Mouse (Mus musculus): Measurements from ENCODE around the gene Olfr1. TPM values are rescaled to one million over a fixed set of nuclear protein-coding genes. Genes with fewer than 3 reads are reported as not detected.

The Olfr1 gene
- polyA plus RNA-seq (2012; rRNA removed) = not detected in 2 replicates

- H3K27ac ChIP-seq (ENCODE audit: control insufficient read depth, insufficient read depth, low read length) = no peak within 1 kb of the TSS
These were observed at the start of gene Olfr1 for GRCm38 (mm10) chr11:73399514-73399913. TSS of gene Olfr1 (minus strand) at chr11:73399614.

GRCm38 (mm10) chr11:73428377-73428776 lies 29.0 kb upstream of the Olfr1 start, which contains the start of gene Olfr378:
TSS of gene Olfr378 (minus strand) at chr11:73428477.
- Histone ChIP-seq H3K36me3 (ENCODE audit: control insufficient read depth, insufficient read depth, low read length) (no peaks in the 10 kb centered on the region), H3K27me3 (ENCODE audit: control insufficient read depth, insufficient read depth, low read length) (no peaks in the 10 kb centered on the region), H3K4me1 (replicated peaks; ENCODE audit: control insufficient read depth, insufficient read depth, low read length) (no peaks in the 10 kb centered on the region), H3K4me3 (ENCODE audit: control insufficient read depth, insufficient read depth, low read length) (no peak within 1 kb of the TSS), H3K27ac (ENCODE audit: control insufficient read depth, insufficient read depth, low read length) (no peak within 1 kb of the TSS)
- TF ChIP-seq CTCF (IDR thresholded peaks at IDR 0.05; ENCODE audit: borderline replicate concordance, control insufficient read depth, extremely low read depth, insufficient read depth, low read length, poor library complexity) (no peak), POLR2A (IDR thresholded peaks at IDR 0.05; ENCODE audit: control insufficient read depth, extremely low read depth, insufficient read depth, low read length, poor library complexity) (no peak)
- 96% methylated on average over 1 of the region's 1 CpGs for whole genome bisulfite sequencing
- no peak for DNase-seq

More at GRCm38 (mm10) chr11:73399514-73399913, at the start of gene Olfr1:
- no peaks in the 10 kb centered on the region for H3K36me3 ChIP-seq (ENCODE audit: control insufficient read depth, insufficient read depth, low read length)
- TF ChIP-seq POLR2A (IDR thresholded peaks at IDR 0.05; ENCODE audit: control insufficient read depth, extremely low read depth, insufficient read depth, low read length, poor library complexity) (no peak), CTCF (IDR thresholded peaks at IDR 0.05; ENCODE audit: borderline replicate concordance, control insufficient read depth, extremely low read depth, insufficient read depth, low read length, poor library complexity) (no peak)
- H3K4me1 ChIP-seq (replicated peaks; ENCODE audit: control insufficient read depth, insufficient read depth, low read length) = no peaks in the 10 kb centered on the region
- H3K4me3 ChIP-seq (ENCODE audit: control insufficient read depth, insufficient read depth, low read length) = no peak within 1 kb of the TSS
- H3K27me3 ChIP-seq (ENCODE audit: control insufficient read depth, insufficient read depth, low read length) = no peaks in the 10 kb centered on the region
- no peak for DNase-seq

- DNase-seq = no peak
- WGBS = 75% methylated on average over 4 of the region's 4 CpGs
- H3K4me1 ChIP-seq (replicated peaks; ENCODE audit: control insufficient read depth, insufficient read depth, low read length) = no peaks in the 10 kb centered on the region
- H3K4me3 ChIP-seq (ENCODE audit: control insufficient read depth, insufficient read depth, low read length) = no peak overlapping the region
- H3K27me3 ChIP-seq (ENCODE audit: control insufficient read depth, insufficient read depth, low read length) = no peaks in the 10 kb centered on the region
- TF ChIP-seq CTCF (IDR thresholded peaks at IDR 0.05; ENCODE audit: borderline replicate concordance, control insufficient read depth, extremely low read depth, insufficient read depth, low read length, poor library complexity) (no peak), POLR2A (IDR thresholded peaks at IDR 0.05; ENCODE audit: control insufficient read depth, extremely low read depth, insufficient read depth, low read length, poor library complexity) (no peak)
- no peaks in the 10 kb centered on the region for H3K36me3 ChIP-seq (ENCODE audit: control insufficient read depth, insufficient read depth, low read length)
- no peak overlapping the region for H3K27ac ChIP-seq (ENCODE audit: control insufficient read depth, insufficient read depth, low read length)
These were observed 4.0 kb downstream of the Olfr1 start for GRCm38 (mm10) chr11:73395374-73395773.

- H3K27ac ChIP-seq (ENCODE audit: control insufficient read depth, insufficient read depth, low read length) = no peak within 1 kb of the TSS
- 90% methylated on average over 2 of the region's 2 CpGs for WGBS
- no peaks in the 10 kb centered on the region for H3K4me1 ChIP-seq (replicated peaks; ENCODE audit: control insufficient read depth, insufficient read depth, low read length)
- H3K36me3 ChIP-seq (ENCODE audit: control insufficient read depth, insufficient read depth, low read length) = no peaks in the 10 kb centered on the region
- no peak for DNase-seq
- H3K27me3 ChIP-seq (ENCODE audit: control insufficient read depth, insufficient read depth, low read length) = no peaks in the 10 kb centered on the region
- no peak within 1 kb of the TSS for H3K4me3 ChIP-seq (ENCODE audit: control insufficient read depth, insufficient read depth, low read length)
- TF ChIP-seq CTCF (IDR thresholded peaks at IDR 0.05; ENCODE audit: borderline replicate concordance, control insufficient read depth, extremely low read depth, insufficient read depth, low read length, poor library complexity) (no peak), POLR2A (IDR thresholded peaks at IDR 0.05; ENCODE audit: control insufficient read depth, extremely low read depth, insufficient read depth, low read length, poor library complexity) (no peak)
These were observed 28.5 kb downstream of the Olfr1 start, which contains the start of gene Olfr376 for GRCm38 (mm10) chr11:73370946-73371345. TSS of gene Olfr376 (plus strand) at chr11:73371246.

- H3K36me3 ChIP-seq (ENCODE audit: control insufficient read depth, insufficient read depth, low read length) = no peaks in the 10 kb centered on the region
- no peak for TF ChIP-seq CTCF (IDR thresholded peaks at IDR 0.05; ENCODE audit: borderline replicate concordance, control insufficient read depth, extremely low read depth, insufficient read depth, low read length, poor library complexity)
- no peak for TF ChIP-seq POLR2A (IDR thresholded peaks at IDR 0.05; ENCODE audit: control insufficient read depth, extremely low read depth, insufficient read depth, low read length, poor library complexity)
- H3K4me1 ChIP-seq (replicated peaks; ENCODE audit: control insufficient read depth, insufficient read depth, low read length) = no peaks in the 10 kb centered on the region
- no peak within 1 kb of the TSS for H3K27ac ChIP-seq (ENCODE audit: control insufficient read depth, insufficient read depth, low read length)
- H3K27me3 ChIP-seq (ENCODE audit: control insufficient read depth, insufficient read depth, low read length) = no peaks in the 10 kb centered on the region
- WGBS = 60% methylated on average over 3 of the region's 3 CpGs
- DNase-seq = no peak
- no peak within 1 kb of the TSS for H3K4me3 ChIP-seq (ENCODE audit: control insufficient read depth, insufficient read depth, low read length)
These were observed 48.9 kb downstream of the Olfr1 start, which contains the start of gene Olfr20 for GRCm38 (mm10) chr11:73350483-73350882. TSS of gene Olfr20 (plus strand) at chr11:73350783.

Other genes with a start within 250 kb of the Olfr1 start
- 1.9 and 2.0 TPM in 2 replicates for gene P2rx5, start 239.2 kb downstream of the Olfr1 start, polyA plus RNA-seq (2012; rRNA removed)
- gene Emc6, start 222.6 kb downstream of the Olfr1 start, polyA plus RNA-seq (2012; rRNA removed) = 58.6 and 64.9 TPM in 2 replicates
- gene Tax1bp3, start 222.5 kb downstream of the Olfr1 start, polyA plus RNA-seq (2012; rRNA removed) = 63.1 and 72.0 TPM in 2 replicates
- 20.1 and 20.6 TPM in 2 replicates for gene Ctns, start 200.6 kb downstream of the Olfr1 start, polyA plus RNA-seq (2012; rRNA removed)
- gene Shpk, start 200.2 kb downstream of the Olfr1 start, polyA plus RNA-seq (2012; rRNA removed) = 3.7 and 4.0 TPM in 2 replicates
- 0.16 and 0.55 TPM in 2 replicates for gene Trpv1, start 165.3 kb downstream of the Olfr1 start, polyA plus RNA-seq (2012; rRNA removed)
- 0.15 and 0.19 TPM in 2 replicates for gene Trpv3, start 132.2 kb downstream of the Olfr1 start, polyA plus RNA-seq (2012; rRNA removed)
- gene Aspa, start 70.0 kb downstream of the Olfr1 start, polyA plus RNA-seq (2012; rRNA removed) = 0.46 and 0.87 TPM in 2 replicates
- not detected in 2 replicates for gene Gm49340, start 69.9 kb downstream of the Olfr1 start, polyA plus RNA-seq (2012; rRNA removed)
- gene Spata22, start 69.9 kb downstream of the Olfr1 start, polyA plus RNA-seq (2012; rRNA removed) = not detected in 2 replicates
- 0.38 TPM in 1 of 2 replicates, not detected in the other for gene Olfr20, start 48.8 kb downstream of the Olfr1 start, polyA plus RNA-seq (2012; rRNA removed)
- not detected in 2 replicates for gene Olfr376, start 28.4 kb downstream of the Olfr1 start, polyA plus RNA-seq (2012; rRNA removed)
- gene Olfr378, start 28.9 kb upstream of the Olfr1 start, polyA plus RNA-seq (2012; rRNA removed) = not detected in 2 replicates
- gene Olfr380, start 57.9 kb upstream of the Olfr1 start, polyA plus RNA-seq (2012; rRNA removed) = not detected in 2 replicates
- not detected in 2 replicates for gene Olfr381, start 92.0 kb upstream of the Olfr1 start, polyA plus RNA-seq (2012; rRNA removed)
- gene Olfr382, start 117.6 kb upstream of the Olfr1 start, polyA plus RNA-seq (2012; rRNA removed) = not detected in 2 replicates
- not detected in 2 replicates for gene Olfr385, start 193.4 kb upstream of the Olfr1 start, polyA plus RNA-seq (2012; rRNA removed)
- not detected in 2 replicates for gene Olfr384, start 199.0 kb upstream of the Olfr1 start, polyA plus RNA-seq (2012; rRNA removed)